Mouse (Mus musculus): ENCODE data around the gene Fpgs. TPM values are rescaled to one million over a fixed set of nuclear protein-coding genes. Genes with fewer than 3 reads are reported as not detected.

Fpgs gene
- polyA plus RNA-seq, 1 experiment from 2014 or later = 41.2 TPM

DNA sequence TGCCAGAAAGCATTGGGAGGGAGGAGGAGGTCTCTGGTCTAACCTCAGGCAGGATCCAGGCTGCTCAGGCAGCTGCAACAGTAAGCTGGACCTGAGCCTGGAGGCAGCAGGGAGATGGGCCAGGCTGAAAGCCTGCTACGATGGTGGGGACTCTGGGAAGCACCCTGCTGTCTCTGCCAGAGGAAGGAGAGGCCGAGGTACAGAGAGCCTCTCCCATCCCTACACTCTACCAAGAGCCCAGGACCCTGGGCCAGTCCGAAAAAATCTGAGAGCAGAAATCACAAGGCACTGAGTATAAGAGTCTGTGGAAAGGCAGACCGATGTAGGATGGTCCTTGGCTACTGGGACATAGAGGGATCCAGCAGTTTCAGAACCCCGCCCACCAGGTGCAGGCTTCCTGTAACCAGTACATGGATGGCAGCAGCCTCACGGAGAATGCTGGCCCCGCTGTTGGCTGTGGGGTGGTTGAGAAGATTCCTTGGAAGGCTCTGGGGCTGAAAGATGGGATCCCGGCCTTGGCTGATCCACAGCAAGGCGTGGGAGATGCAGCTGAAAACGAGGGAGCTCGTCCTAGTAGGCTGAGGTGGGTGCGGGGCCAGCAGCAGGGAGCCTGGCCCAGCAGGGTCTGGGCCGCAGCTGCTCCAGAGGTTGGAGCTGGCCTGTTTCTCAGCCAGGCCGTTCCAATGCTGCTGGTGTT, 21.1 kb downstream of the Fpgs start:
- H3K36me3 ChIP-seq (replicated peaks) = peaks cover 65% of the 10 kb centered on the region
- H3K4me3 ChIP-seq (replicated peaks) = no peak overlapping the region
- 71% methylated on average over 14 of the region's 14 CpGs for WGBS (ENCODE audit: insufficient replicate concordance)
- no peaks in the 10 kb centered on the region for H3K27me3 ChIP-seq
- H3K4me1 ChIP-seq (replicated peaks) = peaks cover 9% of the 10 kb centered on the region; the same call in 1 of the 2 replicates
- no peak overlapping the region for H3K4me2 ChIP-seq
- H3K9ac ChIP-seq = no peak overlapping the region
- no peak for ATAC-seq (ENCODE audit: insufficient read depth)
- no peak overlapping the region for H3K27ac ChIP-seq (replicated peaks)
- H3K9me3 ChIP-seq (replicated peaks) = no peaks in the 10 kb centered on the region

DNA sequence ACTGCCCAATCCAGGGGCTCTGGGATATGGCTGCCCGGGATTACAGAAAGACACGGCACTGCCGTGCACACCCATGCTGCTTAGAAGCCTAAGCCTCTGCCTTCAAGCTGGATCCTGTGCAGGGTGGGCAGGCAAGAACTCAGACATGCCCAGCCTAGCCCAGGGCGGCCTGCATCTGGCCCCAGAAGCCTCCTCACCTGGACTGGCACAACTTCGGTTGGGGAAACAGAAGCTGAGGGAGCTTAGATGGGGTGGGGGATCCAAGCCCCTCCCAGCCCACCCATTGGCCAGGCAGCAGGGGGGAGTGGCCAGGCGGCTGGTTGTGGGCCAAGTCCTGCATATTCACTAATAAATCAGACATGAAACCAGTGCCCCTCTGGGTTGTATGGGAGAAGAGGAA, 22.2 kb downstream of the Fpgs start:
- Histone ChIP-seq H3K4me2 (no peak overlapping the region), H3K36me3 (replicated peaks) (peaks cover 54% of the 10 kb centered on the region), H3K9me3 (replicated peaks) (no peaks in the 10 kb centered on the region), H3K4me3 (replicated peaks) (no peak overlapping the region), H3K27ac (replicated peaks) (no peak overlapping the region), H3K4me1 (replicated peaks) (peaks cover 9% of the 10 kb centered on the region; the same call in 1 of the 2 replicates), H3K9ac (no peak overlapping the region), H3K27me3 (no peaks in the 10 kb centered on the region)
- ATAC-seq (ENCODE audit: insufficient read depth) = no peak
- WGBS (ENCODE audit: insufficient replicate concordance) = 67% methylated on average over 6 of the region's 6 CpGs

DNA sequence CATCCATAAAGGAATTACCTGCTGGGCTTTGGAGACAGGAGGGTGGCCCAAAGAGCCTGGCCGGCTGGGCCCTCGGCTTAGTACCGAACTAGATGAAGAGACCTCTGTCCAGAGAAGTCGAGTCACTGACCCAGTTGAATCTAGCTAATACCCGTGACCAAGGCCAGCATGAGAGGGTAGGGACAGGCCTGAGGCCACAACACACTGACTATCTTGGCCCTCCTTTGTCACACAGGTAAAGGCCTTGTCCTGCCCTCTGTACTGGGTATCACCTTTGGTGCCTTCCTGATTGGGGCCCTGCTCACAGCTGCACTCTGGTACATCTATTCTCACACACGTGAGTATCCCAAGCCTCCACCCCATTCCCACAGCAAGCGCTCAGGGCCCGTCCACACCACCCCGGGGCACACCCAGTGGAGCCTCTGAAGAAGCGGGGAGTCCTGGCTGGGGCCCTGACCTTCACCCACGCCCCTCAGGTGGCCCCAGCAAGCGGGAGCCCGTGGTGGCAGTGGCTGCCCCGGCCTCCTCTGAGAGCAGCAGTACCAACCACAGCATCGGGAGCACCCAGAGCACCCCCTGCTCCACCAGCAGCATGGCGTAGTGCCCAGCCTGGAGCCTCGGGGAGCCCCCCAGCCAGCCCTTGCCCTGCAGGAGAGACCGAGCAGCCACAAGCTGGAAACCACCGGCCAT, 22.8 kb downstream of the Fpgs start:
- Histone ChIP-seq H3K27ac (replicated peaks) (no peak overlapping the region), H3K9me3 (replicated peaks) (no peaks in the 10 kb centered on the region), H3K4me2 (no peak overlapping the region), H3K4me1 (replicated peaks) (peaks cover 5% of the 10 kb centered on the region; the same call in 1 of the 2 replicates), H3K4me3 (replicated peaks) (no peak overlapping the region), H3K36me3 (replicated peaks) (peaks cover 48% of the 10 kb centered on the region), H3K9ac (no peak overlapping the region), H3K27me3 (no peaks in the 10 kb centered on the region)
- WGBS (ENCODE audit: insufficient replicate concordance) = 70% methylated on average over 19 of the region's 19 CpGs
- no peak for ATAC-seq (ENCODE audit: insufficient read depth)

DNA sequence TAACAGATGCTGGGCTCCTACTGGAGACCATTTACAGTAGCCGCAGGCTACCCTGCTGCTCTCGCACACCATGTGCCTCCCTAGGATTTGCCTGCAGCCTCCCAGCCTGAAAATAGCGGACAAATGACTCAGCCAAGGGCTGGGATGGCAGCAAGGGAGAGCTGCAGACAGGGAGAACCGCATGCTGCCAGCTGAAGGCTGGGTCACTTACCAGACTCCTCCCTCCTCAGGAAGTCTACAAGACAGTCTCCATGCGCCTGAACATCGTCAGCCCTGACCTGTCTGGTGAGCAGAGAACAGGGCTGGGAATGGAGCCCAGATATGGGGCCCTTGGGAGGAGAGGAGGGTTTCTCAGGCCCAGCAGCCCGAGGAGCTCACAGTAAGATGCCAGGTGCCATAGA, 23.9 kb downstream of the Fpgs start:
- Histone ChIP-seq H3K4me1 (replicated peaks) (peaks cover 4% of the 10 kb centered on the region; the same call in 1 of the 2 replicates), H3K9ac (no peak overlapping the region), H3K4me2 (no peak overlapping the region), H3K4me3 (replicated peaks) (no peak overlapping the region), H3K27me3 (no peaks in the 10 kb centered on the region), H3K27ac (replicated peaks) (no peak overlapping the region), H3K9me3 (replicated peaks) (no peaks in the 10 kb centered on the region), H3K36me3 (replicated peaks) (peaks cover 40% of the 10 kb centered on the region)
- WGBS (ENCODE audit: insufficient replicate concordance) = 70% methylated on average over 7 of the region's 7 CpGs
- no peak for ATAC-seq (ENCODE audit: insufficient read depth)

DNA sequence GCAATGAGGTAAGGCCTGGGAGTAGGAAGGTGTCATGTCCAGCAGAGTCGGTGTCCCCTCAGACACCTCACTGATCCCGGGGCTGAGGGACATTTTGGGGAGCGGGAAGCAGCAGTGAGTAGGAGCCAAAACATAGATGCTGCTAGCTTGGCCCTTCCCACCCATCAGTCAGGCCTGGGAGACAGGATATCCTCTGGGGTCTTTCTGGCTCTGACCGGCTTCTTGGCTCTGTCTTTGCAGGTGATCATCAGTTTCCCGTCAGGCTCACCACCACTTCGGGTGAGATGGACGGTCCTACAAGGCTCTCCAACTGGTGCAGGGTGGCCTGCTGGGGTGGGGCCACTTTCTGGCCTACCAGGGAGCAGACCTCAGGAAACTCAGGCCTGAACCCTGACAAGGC, 26.3 kb downstream of the Fpgs start:
- Histone ChIP-seq H3K36me3 (replicated peaks) (peaks cover 18% of the 10 kb centered on the region), H3K27me3 (no peaks in the 10 kb centered on the region), H3K9ac (no peak overlapping the region), H3K4me2 (no peak overlapping the region), H3K27ac (replicated peaks) (no peak overlapping the region), H3K4me1 (replicated peaks) (peaks cover 15% of the 10 kb centered on the region), H3K4me3 (replicated peaks) (no peak overlapping the region), H3K9me3 (replicated peaks) (no peaks in the 10 kb centered on the region)
- WGBS (ENCODE audit: insufficient replicate concordance) = 81% methylated on average over 7 of the region's 7 CpGs
- ATAC-seq (ENCODE audit: insufficient read depth) = no peak

DNA sequence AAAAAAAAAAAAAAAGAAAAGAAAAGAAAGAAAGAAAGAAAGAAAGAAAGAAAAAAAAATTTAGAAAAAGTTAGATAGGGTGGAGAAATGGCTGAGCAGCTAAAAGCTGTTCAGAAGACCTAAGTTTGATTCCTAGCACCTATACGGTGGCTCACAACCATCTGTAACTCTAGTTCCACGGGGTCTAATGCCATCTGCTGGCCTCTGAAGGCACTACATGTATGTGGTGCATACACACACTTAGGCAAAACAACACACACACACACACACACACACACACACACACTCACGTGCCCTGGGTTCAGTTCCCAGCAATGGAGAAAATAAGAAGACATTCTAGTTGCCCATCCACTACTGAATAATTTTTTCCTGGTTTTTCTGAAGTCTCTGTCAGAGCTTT, 27.1 kb downstream of the Fpgs start:
- Histone ChIP-seq H3K9ac (no peak overlapping the region), H3K27me3 (no peaks in the 10 kb centered on the region), H3K9me3 (replicated peaks) (no peaks in the 10 kb centered on the region), H3K4me3 (replicated peaks) (no peak overlapping the region), H3K27ac (replicated peaks) (no peak overlapping the region), H3K4me2 (no peak overlapping the region), H3K36me3 (replicated peaks) (peaks cover 9% of the 10 kb centered on the region), H3K4me1 (replicated peaks) (peaks cover 15% of the 10 kb centered on the region)
- no peak for ATAC-seq (ENCODE audit: insufficient read depth)
- 83% methylated on average over 3 of the region's 3 CpGs for WGBS (ENCODE audit: insufficient replicate concordance)

DNA sequence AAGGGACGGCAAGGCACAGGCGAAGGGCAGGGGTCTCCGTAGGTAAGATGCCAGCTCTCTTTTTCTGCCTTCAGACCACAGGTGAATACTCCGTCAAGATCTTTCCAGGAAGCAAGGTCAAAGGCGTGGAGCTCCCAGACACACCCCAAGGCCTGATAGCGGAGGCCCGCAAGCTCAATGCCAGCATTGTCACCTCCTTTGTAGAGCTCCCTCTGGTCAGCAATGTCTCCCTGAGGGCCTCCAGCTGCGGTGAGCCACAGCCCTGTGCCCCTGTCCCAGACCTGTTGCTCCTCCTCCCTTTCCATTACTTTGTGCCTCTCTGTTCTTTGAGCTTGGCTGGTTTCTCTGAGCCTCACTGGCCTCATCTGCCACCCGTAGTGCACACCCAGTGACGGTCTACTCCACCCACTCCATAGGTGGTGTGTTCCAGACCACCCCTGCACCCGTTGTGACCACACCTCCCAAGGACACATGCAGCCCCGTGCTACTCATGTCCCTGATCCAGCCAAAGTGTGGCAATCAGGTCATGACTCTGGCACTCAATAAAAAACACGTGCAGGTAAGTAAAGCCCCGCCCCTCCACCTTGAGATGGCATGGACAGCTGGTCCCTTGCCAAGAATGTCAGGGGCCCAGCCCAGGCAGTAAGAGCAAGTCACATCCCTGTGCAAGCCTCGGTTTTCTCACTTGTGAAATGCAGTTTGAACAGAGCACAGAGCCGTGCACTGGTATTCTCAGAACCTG, 30.6 kb downstream of the Fpgs start:
- peaks cover 4% of the 10 kb centered on the region; the same call in 1 of the 2 replicates for H3K36me3 ChIP-seq (replicated peaks)
- whole genome bisulfite sequencing (ENCODE audit: insufficient replicate concordance) = 49% methylated on average over 16 of the region's 16 CpGs
- H3K4me3 ChIP-seq (replicated peaks) = no peak overlapping the region
- peaks cover 28% of the 10 kb centered on the region for H3K4me1 ChIP-seq (replicated peaks)
- no peaks in the 10 kb centered on the region for H3K9me3 ChIP-seq (replicated peaks)
- peak; percentile 43; the same call in 1 of the 2 replicates for ATAC-seq (ENCODE audit: insufficient read depth)
- no peak overlapping the region for H3K9ac ChIP-seq
- H3K27ac ChIP-seq (replicated peaks) = no peak overlapping the region
- H3K27me3 ChIP-seq = no peaks in the 10 kb centered on the region
- no peak overlapping the region for H3K4me2 ChIP-seq

DNA sequence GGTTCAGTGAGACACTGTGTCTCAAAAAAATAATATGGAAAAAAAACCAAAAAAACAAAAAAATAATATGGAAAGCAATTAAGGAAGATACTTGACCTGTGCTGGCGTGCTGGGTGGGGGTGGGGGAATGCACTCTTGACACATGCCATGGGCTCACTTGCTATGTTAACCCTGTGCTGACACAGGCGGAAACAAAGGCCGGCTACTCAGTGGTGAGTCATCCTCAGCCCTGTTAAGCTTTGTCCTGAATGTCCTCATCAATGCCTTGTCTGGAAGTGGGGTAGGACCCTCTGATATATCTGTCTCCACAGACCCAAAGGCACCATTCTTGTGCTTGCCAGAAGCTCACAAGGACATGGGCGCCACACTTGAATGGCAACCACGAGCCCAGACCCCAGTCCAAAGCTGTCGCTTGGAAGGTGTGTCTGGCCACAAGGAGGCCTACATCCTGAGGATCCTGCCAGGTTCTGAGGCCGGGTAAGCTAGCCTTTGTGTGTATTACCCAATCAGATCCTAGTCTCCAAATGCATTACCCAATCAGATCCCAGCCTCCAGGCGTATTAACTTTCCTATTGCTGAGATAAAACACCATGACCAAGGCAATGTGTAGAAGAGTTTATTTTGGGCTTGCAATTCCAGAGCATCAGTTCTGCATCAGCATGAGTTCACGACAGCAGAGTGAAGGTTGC, 31.9 kb downstream of the Fpgs start:
- Histone ChIP-seq H3K9ac (no peak overlapping the region), H3K4me3 (replicated peaks) (no peak overlapping the region), H3K4me1 (replicated peaks) (peaks cover 28% of the 10 kb centered on the region), H3K27ac (replicated peaks) (no peak overlapping the region), H3K9me3 (replicated peaks) (no peaks in the 10 kb centered on the region), H3K36me3 (replicated peaks) (peaks cover 3% of the 10 kb centered on the region; the same call in 1 of the 2 replicates), H3K4me2 (no peak overlapping the region), H3K27me3 (no peaks in the 10 kb centered on the region)
- WGBS (ENCODE audit: insufficient replicate concordance) = 66% methylated on average over 9 of the region's 9 CpGs
- no peak for ATAC-seq (ENCODE audit: insufficient read depth)

DNA sequence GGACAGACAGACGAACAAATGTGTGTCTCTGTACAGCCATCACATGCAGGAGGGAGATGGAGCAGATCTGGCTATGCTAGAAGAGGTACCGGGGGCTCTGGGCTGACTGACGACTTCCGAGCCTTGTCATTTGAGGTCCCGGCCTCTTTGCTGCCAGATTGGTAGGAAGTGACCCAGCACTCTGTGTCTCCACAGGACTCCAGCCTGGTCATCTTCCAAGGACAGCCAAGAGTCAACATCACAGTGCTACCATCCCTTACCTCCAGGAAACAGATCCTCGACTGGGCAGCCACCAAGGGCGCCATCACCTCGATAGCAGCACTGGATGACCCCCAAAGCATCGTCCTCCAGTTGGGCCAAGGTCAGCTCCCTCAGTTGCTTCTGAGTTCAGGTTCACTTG, 32.8 kb downstream of the Fpgs start:
- 77% methylated on average over 9 of the region's 9 CpGs for WGBS (ENCODE audit: insufficient replicate concordance)
- H3K36me3 ChIP-seq (replicated peaks) = peaks cover 3% of the 10 kb centered on the region; the same call in 1 of the 2 replicates
- peaks cover 30% of the 10 kb centered on the region for H3K4me1 ChIP-seq (replicated peaks)
- no peaks in the 10 kb centered on the region for H3K9me3 ChIP-seq (replicated peaks)
- H3K27me3 ChIP-seq = no peaks in the 10 kb centered on the region
- no peak for ATAC-seq (ENCODE audit: insufficient read depth)
- H3K9ac ChIP-seq = no peak overlapping the region
- H3K27ac ChIP-seq (replicated peaks) = no peak overlapping the region
- H3K4me3 ChIP-seq (replicated peaks) = no peak overlapping the region
- no peak overlapping the region for H3K4me2 ChIP-seq

DNA sequence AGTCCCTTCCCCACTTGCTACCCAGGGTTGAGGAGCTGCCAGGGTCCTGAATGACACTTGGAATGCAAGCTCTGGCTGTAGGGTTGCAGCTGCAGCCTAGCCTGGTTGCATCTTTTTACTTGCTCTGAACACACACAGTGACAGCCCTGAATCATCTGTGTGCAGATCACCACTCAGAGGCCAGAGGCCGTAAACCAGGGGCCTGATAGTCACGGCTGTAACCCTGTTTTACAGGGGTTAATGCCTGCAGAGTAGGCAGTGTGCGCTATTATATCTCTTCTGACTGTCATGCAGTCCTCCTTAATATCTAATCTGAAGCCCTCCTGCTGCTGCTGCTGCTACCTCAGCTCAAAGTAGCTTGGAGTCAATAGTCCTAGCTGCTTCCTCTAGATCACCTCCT, 34.1 kb downstream of the Fpgs start:
- H3K4me2 ChIP-seq = no peak overlapping the region
- no peak overlapping the region for H3K4me3 ChIP-seq (replicated peaks)
- H3K9me3 ChIP-seq (replicated peaks) = no peaks in the 10 kb centered on the region
- no peaks in the 10 kb centered on the region for H3K27me3 ChIP-seq
- no peaks in the 10 kb centered on the region for H3K36me3 ChIP-seq (replicated peaks)
- peak; percentile 57 for ATAC-seq (ENCODE audit: insufficient read depth)
- H3K27ac ChIP-seq (replicated peaks) = no peak overlapping the region
- 28% methylated on average over 3 of the region's 3 CpGs for WGBS (ENCODE audit: insufficient replicate concordance)
- no peak overlapping the region for H3K9ac ChIP-seq
- peaks cover 40% of the 10 kb centered on the region for H3K4me1 ChIP-seq (replicated peaks)

DNA sequence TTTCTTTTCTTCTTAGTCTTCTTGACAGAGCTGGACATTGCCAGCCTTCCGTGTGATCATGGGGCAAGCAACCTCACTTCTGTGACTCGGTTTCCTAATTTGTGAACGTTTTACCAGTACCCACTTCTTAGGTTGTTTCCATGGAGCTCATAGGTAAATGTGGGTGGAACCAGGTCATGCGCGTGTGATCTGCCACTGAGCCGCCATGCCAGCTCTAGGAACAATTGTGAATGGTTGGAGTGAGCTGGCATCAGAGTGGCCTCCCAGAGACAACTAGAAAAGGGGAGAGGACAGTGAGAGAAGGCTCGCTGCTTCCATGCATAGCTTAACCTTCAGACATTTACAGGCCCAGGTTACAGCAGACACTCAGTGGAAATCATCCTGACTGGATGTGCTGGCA, 35.8 kb downstream of the Fpgs start:
- 81% methylated on average over 7 of the region's 7 CpGs for WGBS (ENCODE audit: insufficient replicate concordance)
- Histone ChIP-seq H3K27me3 (no peaks in the 10 kb centered on the region), H3K27ac (replicated peaks) (no peak overlapping the region), H3K4me1 (replicated peaks) (peaks cover 34% of the 10 kb centered on the region), H3K9ac (no peak overlapping the region), H3K4me2 (no peak overlapping the region), H3K4me3 (replicated peaks) (no peak overlapping the region), H3K9me3 (replicated peaks) (no peaks in the 10 kb centered on the region), H3K36me3 (replicated peaks) (no peaks in the 10 kb centered on the region)
- no peak for ATAC-seq (ENCODE audit: insufficient read depth)
